Mouse (Mus musculus) forebrain, embryonic 16.5 days (tissue): ENCODE results near the gene Kif18a. TPM values are rescaled to one million over a fixed set of nuclear protein-coding genes. Genes with fewer than 3 reads are reported as not detected.
A peak's percentile ranks its signal among the peaks of the same experiment; 100 is the strongest.

Experiments
- ATAC-seq: fragments of 200-750 bp; cut with Nextera tagmentation; 2 replicates; pipeline ENCODE4 v1.8.0; 2017; ENCODE audit warnings: mild to moderate bottlenecking, moderate library complexity
- H3K27ac ChIP-seq: fragments of 300-500 bp; sonication (generic); 2 replicates; pipeline ENCODE4 v1.5.1; 2014; ENCODE audit warnings: low read length, control low read depth
- H3K27me3 ChIP-seq: fragments of 300-500 bp; sonication (generic); replicated peaks from 2 replicates; pipeline ENCODE4 v1.6.1; 2014; ENCODE audit warnings: low read length; ENCODE audit not compliant: control insufficient read depth, insufficient read depth
- H3K36me3 ChIP-seq: fragments of 300-500 bp; sonication (generic); 2 replicates; pipeline ENCODE4 v1.6.1; 2014; ENCODE audit not compliant: control insufficient read depth, insufficient read depth
- H3K4me1 ChIP-seq: fragments of 300-500 bp; sonication (generic); replicated peaks from 2 replicates; pipeline ENCODE4 v1.6.1; 2014; ENCODE audit warnings: low read length; ENCODE audit not compliant: control insufficient read depth, insufficient read depth
- H3K4me2 ChIP-seq: fragments of 300-500 bp; sonication (generic); 2 replicates; pipeline ENCODE4 v1.6.1; 2014; ENCODE audit warnings: mild to moderate bottlenecking, low read length, control low read depth
- H3K4me3 ChIP-seq: fragments of 300-500 bp; sonication (generic); replicated peaks from 2 replicates; pipeline ENCODE4 v1.5.1; 2014; ENCODE audit warnings: mild to moderate bottlenecking, low read length, control low read depth
- H3K9ac ChIP-seq: fragments of 300-500 bp; sonication (generic); replicated peaks from 2 replicates; pipeline ENCODE4 v1.6.1; 2014; ENCODE audit warnings: low read depth, low read length, control low read depth
- H3K9me3 ChIP-seq: fragments of 300-500 bp; sonication (generic); 2 replicates; pipeline ENCODE4 v1.6.1; 2016; ENCODE audit warnings: low read length; ENCODE audit not compliant: control insufficient read depth
- WGBS: fragments of 180-500 bp; shearing (Covaris S2); extraction: QIAGEN DNeasy Blood & Tissue Kit; methylation state at CpG from one replicate; pipeline ENCODE4 v1.1.7; 2014; 5-methylcytosine and 5-hydroxymethylcytosine counted together
- polyA plus RNA-seq: library from polyadenylated mRNA; unstranded; fragments of >200 nt; fragmentation: Nextera tagmentation; extraction: Ambion mirVana; gene quantifications from 2 replicates; pipeline ENCODE4 v1.2.1, GENCODE M21; 2015

Gene Kif18a
- polyA plus RNA-seq, 1 experiment from 2014 or later, result 11.6 TPM

DNA sequence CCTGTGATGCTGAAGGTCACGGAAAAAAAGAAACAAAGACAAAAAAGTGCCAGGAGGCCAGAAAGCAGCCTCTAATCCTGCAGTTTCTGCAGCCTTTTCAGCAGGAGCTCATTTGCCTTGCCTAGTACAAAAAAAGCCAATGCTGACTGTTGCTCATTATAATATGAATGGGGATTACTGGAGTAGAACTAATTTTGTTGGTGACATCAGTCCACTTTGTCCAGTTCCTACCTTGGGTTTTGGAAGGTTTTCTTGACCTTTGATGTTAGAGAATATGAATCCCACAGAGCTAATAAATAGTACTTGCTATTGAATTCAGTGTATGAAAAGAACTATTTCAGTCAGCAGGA is 778 bp downstream of the Kif18a start:
- ATAC-seq, result 0 out of 2 replicates have a peak, but pooled peaks have one; percentile 2
- no peaks in the 10 kb centered on the region for H3K9me3 ChIP-seq
- peak overlapping the region; percentile 76 for H3K4me2 ChIP-seq
- no peaks in the 10 kb centered on the region for H3K36me3 ChIP-seq
- peak overlapping the region; percentile 63 for H3K4me3 ChIP-seq
- H3K9ac ChIP-seq, result peak overlapping the region; percentile 62
- H3K27ac ChIP-seq, result peak overlapping the region; percentile 25; the same call in 1 of the 2 replicates
- H3K4me1 ChIP-seq, result peaks cover 7% of the 10 kb centered on the region
- H3K27me3 ChIP-seq, result no peaks in the 10 kb centered on the region
- 3% methylated on average over 1 of the region's 1 CpGs for WGBS

GRCm38 (mm10) chr2:109284121-109284520 is 3.6 kb downstream of the Kif18a start:
- Histone ChIP-seq H3K9me3 (no peaks in the 10 kb centered on the region), H3K4me3 (no peak overlapping the region), H3K4me2 (no peak overlapping the region), H3K27me3 (no peaks in the 10 kb centered on the region), H3K4me1 (peaks cover 7% of the 10 kb centered on the region), H3K27ac (no peak overlapping the region), H3K36me3 (no peaks in the 10 kb centered on the region), H3K9ac (no peak overlapping the region)
- ATAC-seq, result no peak
- 90% methylated on average over 3 of the region's 3 CpGs for WGBS

DNA sequence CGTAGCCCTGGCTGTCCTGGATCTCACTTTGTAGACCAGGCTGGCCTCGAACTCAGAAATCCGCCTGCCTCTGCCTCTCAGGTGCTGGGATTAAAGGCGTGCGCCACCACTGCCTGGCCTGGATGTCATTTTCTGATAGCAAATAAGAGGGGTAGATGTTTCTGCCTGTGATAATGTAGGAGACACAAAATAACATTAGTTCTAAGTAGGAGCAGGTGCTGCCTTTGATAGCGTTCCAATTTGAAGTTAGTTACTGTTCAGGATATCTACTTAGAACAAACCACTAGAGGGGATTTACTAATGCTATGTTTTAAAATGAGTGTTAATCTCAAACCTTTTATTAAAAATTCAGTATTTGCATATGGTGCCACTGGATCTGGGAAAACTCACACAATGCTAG is 8.8 kb downstream of the Kif18a start:
- Histone ChIP-seq H3K9me3 (no peaks in the 10 kb centered on the region), H3K27me3 (no peaks in the 10 kb centered on the region), H3K36me3 (no peaks in the 10 kb centered on the region), H3K4me3 (no peak overlapping the region), H3K4me2 (no peak overlapping the region), H3K27ac (no peak overlapping the region), H3K4me1 (no peaks in the 10 kb centered on the region), H3K9ac (no peak overlapping the region)
- WGBS, result 93% methylated on average over 6 of the region's 6 CpGs
- ATAC-seq, result no peak

DNA sequence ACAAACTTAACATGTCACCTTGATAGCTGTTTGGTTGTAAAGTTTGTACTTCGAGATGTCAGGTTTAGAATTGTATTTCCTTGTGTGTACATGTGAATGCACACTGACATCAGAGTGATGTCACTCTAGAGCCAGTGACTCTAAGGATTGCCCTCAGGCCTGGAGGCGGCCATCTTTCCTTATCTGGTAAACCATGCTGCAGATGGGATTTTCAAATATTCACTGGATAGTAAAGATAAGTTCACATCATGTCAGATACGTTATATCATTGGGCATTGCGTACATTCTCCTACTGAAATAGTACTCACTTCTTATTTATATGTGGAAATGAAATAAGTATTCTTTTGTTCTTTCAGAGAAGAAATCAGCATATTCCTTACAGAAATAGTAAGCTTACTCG is 15.7 kb downstream of the Kif18a start:
- H3K27me3 ChIP-seq, result no peaks in the 10 kb centered on the region
- H3K4me1 ChIP-seq, result no peaks in the 10 kb centered on the region
- 91% methylated on average over 5 of the region's 5 CpGs for WGBS
- H3K36me3 ChIP-seq, result peaks cover 5% of the 10 kb centered on the region; the same call in 1 of the 2 replicates
- H3K9ac ChIP-seq, result no peak overlapping the region
- no peak overlapping the region for H3K4me3 ChIP-seq
- no peak overlapping the region for H3K27ac ChIP-seq
- no peak overlapping the region for H3K4me2 ChIP-seq
- ATAC-seq, result no peak
- H3K9me3 ChIP-seq, result no peaks in the 10 kb centered on the region

DNA sequence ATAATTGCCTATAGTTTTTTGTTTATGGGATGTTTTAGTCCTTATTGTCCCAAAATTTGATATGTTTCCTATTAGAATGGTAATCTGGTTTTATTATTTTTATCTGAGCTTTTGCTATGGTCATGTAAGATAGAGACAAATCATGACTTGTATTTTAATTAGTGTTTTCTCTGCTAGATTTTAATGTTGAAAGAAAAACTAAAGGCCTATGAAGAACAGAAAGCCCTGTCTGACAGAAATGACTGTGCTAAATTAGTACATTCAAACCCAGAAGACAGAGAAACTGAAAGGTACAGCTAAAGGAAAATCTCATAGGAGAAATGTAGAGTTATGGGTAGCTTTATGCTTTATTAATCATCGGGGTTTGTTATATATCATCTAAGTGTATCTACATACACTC is 17.6 kb downstream of the Kif18a start:
- no peak for ATAC-seq
- no peaks in the 10 kb centered on the region for H3K27me3 ChIP-seq
- WGBS, result 98% methylated on average over 1 of the region's 1 CpGs
- no peak overlapping the region for H3K9ac ChIP-seq
- H3K36me3 ChIP-seq, result peaks cover 5% of the 10 kb centered on the region; the same call in 1 of the 2 replicates
- H3K4me3 ChIP-seq, result no peak overlapping the region
- no peak overlapping the region for H3K4me2 ChIP-seq
- no peaks in the 10 kb centered on the region for H3K4me1 ChIP-seq
- no peaks in the 10 kb centered on the region for H3K9me3 ChIP-seq
- no peak overlapping the region for H3K27ac ChIP-seq

DNA sequence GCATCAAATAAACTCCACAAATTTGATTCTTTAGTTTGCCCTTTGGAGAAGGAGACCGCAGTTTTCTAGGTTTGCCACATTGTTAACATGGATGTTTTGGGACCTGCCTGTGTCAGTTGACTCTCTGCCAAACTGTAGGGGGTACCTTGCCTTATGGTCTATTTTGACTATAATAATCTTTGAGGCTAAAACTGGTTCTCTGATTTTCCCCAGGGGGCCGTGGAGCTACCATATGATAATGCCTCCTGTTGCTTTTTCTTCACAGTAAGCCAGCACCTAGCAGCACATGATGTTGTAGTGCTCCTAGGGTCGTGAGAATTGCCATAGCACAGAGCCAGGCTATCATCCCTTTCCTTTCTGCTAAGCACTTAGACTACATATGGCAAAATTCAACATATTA is 21.7 kb downstream of the Kif18a start:
- no peaks in the 10 kb centered on the region for H3K36me3 ChIP-seq
- no peak overlapping the region for H3K9ac ChIP-seq
- H3K4me3 ChIP-seq, result no peak overlapping the region
- H3K4me1 ChIP-seq, result no peaks in the 10 kb centered on the region
- no peak for ATAC-seq
- H3K4me2 ChIP-seq, result no peak overlapping the region
- WGBS, result 90% methylated on average over 3 of the region's 3 CpGs
- no peaks in the 10 kb centered on the region for H3K27me3 ChIP-seq
- H3K9me3 ChIP-seq, result no peaks in the 10 kb centered on the region
- no peak overlapping the region for H3K27ac ChIP-seq

- Histone ChIP-seq H3K9ac (no peak overlapping the region), H3K27ac (no peak overlapping the region), H3K4me3 (no peak overlapping the region), H3K27me3 (no peaks in the 10 kb centered on the region), H3K9me3 (no peaks in the 10 kb centered on the region), H3K4me1 (no peaks in the 10 kb centered on the region), H3K4me2 (no peak overlapping the region), H3K36me3 (no peaks in the 10 kb centered on the region)
- ATAC-seq, result no peak
Measured at GRCm38 (mm10) chr2:109303638-109304037, 23.1 kb downstream of the Kif18a start.

DNA sequence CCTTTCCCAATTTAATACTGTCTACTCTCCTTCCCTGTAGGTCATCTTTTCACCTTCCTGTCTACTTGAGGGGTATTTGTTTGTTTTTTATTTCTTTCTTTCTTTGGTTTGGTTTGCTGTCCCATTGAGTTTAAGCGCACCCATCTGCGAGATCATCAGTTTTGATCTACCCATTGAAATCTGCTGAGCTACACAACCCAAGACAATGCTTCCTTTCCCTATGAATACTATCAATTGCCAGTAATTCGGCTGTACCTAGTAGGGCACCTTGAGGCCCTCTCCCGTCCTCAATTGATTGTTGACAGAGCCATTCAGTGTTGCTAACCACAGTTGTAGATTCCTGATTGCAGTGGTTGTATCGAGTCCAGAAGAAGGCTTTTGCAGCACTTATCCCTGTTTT is 30.8 kb downstream of the Kif18a start:
- Histone ChIP-seq H3K36me3 (no peaks in the 10 kb centered on the region), H3K27ac (no peak overlapping the region), H3K27me3 (no peaks in the 10 kb centered on the region), H3K9ac (no peak overlapping the region), H3K9me3 (no peaks in the 10 kb centered on the region), H3K4me2 (no peak overlapping the region), H3K4me3 (no peak overlapping the region), H3K4me1 (no peaks in the 10 kb centered on the region)
- no peak for ATAC-seq
- 97% methylated on average over 5 of the region's 5 CpGs for WGBS

DNA sequence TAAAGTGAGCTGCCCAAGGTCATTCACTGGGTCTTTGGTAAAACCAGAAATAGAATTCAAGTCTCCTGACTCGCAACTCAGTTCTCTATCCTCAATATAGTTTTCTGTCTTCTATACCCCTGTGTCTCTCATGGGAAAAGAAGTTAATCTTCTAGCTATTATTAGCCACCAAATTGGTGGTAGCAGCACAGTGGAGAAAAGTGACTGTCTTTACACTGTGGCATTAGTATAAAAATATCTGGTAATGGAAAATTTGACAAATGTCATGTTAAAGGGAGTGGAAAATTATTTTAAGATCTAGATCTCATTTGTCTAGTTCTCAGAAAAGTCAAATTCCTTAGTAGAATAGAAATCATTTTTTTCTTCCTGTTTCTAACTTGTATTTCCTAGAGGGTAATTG is 51.3 kb downstream of the Kif18a start:
- no peak overlapping the region for H3K9ac ChIP-seq
- H3K36me3 ChIP-seq, result 0 out of 2 replicates have a peak, but pooled peaks cover 2% of the 10 kb centered on the region
- ATAC-seq, result no peak
- H3K4me2 ChIP-seq, result no peak overlapping the region
- no peaks in the 10 kb centered on the region for H3K4me1 ChIP-seq
- H3K4me3 ChIP-seq, result no peak overlapping the region
- no peak overlapping the region for H3K27ac ChIP-seq
- no peaks in the 10 kb centered on the region for H3K27me3 ChIP-seq
- H3K9me3 ChIP-seq, result no peaks in the 10 kb centered on the region
- 88% methylated on average over 1 of the region's 1 CpGs for WGBS

DNA sequence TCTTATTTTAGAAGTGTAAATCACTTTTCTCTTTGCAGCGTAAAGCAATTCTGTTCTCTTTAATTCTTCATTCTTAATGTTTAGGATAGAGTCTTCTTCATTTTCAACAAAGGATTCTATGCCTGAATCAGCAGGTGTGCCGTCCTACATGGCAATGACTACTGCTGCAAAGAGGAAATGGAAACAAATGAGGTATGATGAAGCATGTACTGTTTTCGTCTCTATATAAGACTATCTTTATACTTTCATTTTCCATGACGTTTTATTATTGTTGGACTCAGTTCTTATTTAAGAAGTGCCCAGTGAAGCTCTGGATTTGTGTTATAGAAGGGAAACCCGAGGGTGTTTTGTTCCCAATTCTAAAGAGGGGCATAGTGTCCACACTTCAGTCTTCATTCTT is 53.7 kb downstream of the Kif18a start:
- Histone ChIP-seq H3K4me1 (no peaks in the 10 kb centered on the region), H3K27me3 (no peaks in the 10 kb centered on the region), H3K9me3 (no peaks in the 10 kb centered on the region), H3K36me3 (0 out of 2 replicates have a peak, but pooled peaks cover 2% of the 10 kb centered on the region), H3K4me2 (no peak overlapping the region), H3K4me3 (no peak overlapping the region), H3K9ac (no peak overlapping the region), H3K27ac (no peak overlapping the region)
- no peak for ATAC-seq
- WGBS, result 97% methylated on average over 5 of the region's 5 CpGs
